Mouse (Mus musculus): ENCODE data around the gene Car6.
A peak's percentile ranks its signal among the peaks of the same experiment; 100 is the strongest.

The Car6 gene

GRCm38 (mm10) chr4:150201232-150201631 is at the start of gene Car6:
Gene Car6, minus strand, starts transcription at chr4:150201332.
- DNase-seq = no peak

GRCm38 (mm10) chr4:150249731-150250270 is 48.7 kb upstream of the Car6 start:
- no peak for DNase-seq

GRCm38 (mm10) chr4:150248917-150249316 is 47.8 kb upstream of the Car6 start:
- no peak for DNase-seq

DNA sequence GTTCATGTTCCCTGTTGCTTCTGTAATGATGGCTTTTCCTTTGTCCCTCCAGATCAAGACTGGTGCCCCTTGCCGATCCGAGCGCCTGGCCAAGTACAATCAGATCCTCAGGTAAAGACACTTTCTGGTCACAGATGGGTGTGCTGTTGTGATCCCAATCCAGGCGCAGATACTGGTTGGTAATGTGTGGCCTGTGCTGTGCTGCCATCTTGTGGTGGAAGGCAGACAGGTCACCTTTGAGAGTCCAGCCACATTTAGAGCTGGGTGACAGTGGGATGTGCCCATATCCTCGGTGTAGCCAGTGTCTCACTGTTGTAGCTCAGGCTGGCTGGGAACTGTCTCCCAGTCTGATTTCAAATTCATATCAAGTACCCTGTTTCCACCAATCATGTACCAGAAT is 46.9 kb upstream of the Car6 start:
- DNase-seq = peak; percentile 77

GRCm38 (mm10) chr4:150245876-150246275 is 44.7 kb upstream of the Car6 start:
- no peak for DNase-seq

DNA sequence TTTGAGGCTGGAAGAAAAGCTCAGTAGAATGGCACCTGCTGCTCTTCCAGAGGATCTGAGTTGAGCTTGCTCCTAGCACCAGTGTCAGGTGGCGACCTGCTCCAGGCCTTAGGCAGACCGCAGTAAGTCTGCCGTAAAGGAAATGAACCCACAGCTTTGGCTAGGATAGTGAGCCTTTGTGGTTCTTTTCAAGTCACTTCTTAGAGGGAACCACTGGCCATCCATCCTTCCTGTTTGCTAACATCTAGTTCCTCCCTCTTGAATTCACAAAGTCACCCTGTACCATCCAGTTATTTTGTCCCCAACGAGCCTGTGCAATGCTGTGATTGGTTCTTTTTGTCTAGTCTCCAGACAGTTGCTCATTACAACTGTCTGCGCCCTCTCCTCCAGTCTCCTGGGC is 41.6 kb upstream of the Car6 start:
- no peak for DNase-seq

- peak; percentile 32 for DNase-seq
Measured at GRCm38 (mm10) chr4:150241708-150242107, 40.6 kb upstream of the Car6 start.

GRCm38 (mm10) chr4:150240381-150240886 is 39.3 kb upstream of the Car6 start:
- no peak for DNase-seq

GRCm38 (mm10) chr4:150239951-150240368 is 38.8 kb upstream of the Car6 start:
- peak; percentile 85 for DNase-seq

DNA sequence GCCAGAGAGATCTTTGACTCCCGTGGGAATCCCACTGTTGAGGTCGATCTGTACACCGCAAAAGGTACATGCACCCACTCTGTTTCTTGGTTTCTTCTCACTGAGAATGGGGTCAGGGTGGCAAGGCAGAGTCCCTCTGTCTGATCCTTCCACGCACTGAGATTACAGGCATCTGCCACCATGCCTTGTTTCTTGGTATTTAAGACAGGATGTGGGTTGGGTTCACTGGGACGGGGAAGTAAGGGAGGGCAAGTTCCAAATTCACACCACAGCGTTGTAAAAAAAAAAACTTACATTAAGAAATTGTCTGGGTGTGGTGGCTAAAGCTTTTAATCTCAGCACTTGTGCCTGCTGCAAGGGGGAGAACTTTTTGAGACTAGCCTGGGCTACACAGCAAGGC is 38.4 kb upstream of the Car6 start:
- no peak for DNase-seq

GRCm38 (mm10) chr4:150239087-150239480 is 38.0 kb upstream of the Car6 start:
- no peak for DNase-seq

GRCm38 (mm10) chr4:150238433-150239086 is 37.4 kb upstream of the Car6 start:
- DNase-seq = peak; percentile 58

- DNase-seq = peak; percentile 63
Measured at GRCm38 (mm10) chr4:150237636-150238361, 36.7 kb upstream of the Car6 start.

- DNase-seq = peak; percentile 94
Measured at GRCm38 (mm10) chr4:150236521-150237481, 35.7 kb upstream of the Car6 start, which contains the start of gene Eno1. Gene Eno1, plus strand, starts transcription at chr4:150236721.

DNA sequence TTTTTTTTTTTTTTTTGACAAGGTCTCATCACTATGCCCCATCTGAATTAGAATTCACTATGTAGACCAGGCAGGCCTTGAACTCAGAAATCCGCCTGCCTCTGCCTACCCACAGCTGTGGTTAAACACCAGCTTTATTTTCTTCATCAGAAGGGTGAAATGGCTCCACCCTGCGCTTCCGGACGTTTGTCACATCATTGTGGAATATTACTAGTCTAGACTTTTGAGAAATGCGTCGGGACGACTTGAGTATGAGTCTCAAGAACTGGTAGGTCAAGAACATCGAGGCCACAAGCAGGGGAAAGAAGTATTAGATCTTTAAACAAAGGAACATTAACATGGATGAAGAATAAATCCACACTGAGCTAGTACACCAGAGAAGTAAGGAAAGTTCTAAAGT is 34.9 kb upstream of the Car6 start:
- DNase-seq = peak; percentile 45

GRCm38 (mm10) chr4:150235585-150235984 is 34.5 kb upstream of the Car6 start:
- no peak for DNase-seq

DNA sequence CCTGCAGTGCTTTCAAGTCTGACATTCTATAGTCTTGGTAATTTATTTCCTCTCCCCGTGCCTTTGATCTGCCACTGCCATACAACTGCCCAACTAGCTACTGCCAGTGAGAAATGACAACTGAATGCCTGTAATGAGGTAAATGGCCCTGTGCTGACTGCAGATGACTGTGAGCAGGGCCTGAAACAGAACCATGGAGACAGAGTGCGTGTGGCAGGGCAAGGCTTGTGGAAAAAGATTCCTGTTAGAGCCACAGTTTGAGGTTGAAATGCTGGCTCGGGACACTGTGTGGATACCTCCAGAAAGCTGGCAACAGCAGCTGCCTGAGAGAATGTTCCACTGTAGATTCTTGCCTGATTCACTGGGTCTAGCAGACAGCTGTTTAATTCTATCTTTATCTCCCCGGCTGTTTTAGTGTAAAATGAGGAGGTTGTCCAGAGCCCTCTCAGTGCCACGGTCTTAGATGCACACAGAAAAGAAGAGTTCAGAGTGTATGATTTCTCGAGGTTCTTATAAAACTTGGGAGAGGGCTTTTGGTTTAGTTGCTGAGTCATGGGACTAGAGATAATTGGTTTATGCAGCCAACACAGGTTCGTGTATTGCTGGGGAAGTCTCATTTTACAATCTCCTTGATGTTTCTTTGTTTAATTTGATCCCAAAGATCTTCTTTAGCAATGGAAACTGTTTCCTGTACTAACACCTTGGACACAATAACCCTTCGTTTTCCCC is 33.6 kb upstream of the Car6 start:
- DNase-seq = no peak

GRCm38 (mm10) chr4:150231871-150232270 is 30.7 kb upstream of the Car6 start:
- peak; percentile 81 for DNase-seq

DNA sequence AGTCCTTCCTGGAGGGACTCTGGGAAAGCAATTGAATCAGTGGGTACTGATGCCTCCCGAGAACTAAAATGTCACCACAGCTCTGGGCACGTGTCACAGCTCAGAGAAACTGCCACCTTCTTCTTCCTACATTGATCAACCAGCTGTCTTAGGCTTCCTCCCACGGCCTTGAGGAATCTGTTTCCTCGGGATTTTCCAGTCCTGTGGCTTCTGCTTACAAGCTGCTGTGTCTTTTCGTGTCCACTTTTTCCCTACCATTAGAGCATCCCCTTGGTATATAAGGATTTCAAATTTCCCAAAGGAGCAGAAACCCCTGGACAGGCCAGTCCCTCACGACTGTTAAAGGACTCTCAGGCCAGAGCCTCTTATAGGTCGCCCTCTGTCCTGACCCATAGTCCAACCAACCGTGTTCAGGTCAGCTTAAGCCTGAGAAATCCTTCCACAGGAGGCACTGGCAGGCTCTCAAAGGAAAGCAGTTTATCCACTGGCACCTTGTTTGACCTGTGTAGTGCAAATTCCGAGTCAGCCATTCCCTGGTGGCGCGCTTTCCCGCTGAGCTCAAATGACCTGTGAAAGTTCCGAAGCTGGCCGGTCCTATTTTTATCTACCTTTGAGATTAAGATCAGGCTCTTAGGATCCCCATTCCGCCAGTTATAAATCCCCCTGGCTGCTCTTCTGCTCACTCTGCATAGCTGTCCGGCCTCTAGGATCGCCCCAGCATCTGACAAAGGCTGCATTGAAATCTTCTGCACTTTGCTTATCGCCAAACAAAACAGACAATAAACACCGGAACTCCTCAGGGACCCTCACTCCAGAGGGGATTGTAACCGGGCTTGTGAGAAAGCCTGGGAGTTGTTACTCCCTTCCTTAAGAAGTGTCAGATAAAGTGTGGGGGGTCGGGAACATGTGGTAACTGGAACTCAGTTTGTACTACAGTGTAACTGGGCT is 29.6 kb upstream of the Car6 start:
- peak; percentile 49 for DNase-seq

DNA sequence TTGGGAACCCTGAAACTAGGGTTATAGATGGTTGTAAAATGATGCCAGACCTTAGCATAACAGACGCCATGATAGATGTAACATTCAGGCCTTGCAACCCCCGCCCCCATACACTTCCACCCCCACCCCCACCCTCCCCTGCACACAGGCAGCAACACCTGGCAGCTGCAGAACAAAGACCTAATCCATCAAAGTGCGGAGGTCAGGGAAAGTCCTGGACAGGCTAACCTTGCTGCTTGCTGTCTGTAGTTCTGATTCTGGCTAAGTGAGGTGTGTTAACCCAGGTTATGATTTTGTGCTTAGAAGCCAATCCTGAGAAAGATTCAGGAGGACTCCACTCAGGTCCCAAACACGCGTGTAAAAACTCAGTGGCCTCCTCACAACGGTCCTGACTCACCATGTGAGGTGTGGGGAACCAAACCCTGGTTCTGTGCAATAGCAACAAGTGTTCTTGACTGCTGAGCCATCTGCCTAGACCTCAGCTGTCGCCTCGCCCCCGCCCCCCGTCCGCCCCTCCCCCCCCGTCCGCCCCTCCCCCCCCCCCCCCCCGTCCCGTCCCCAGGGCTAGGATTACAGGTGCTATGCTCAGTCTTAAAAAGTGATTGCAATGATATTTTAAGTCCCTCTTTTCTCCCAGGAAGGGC is 28.7 kb upstream of the Car6 start:
- no peak for DNase-seq
